Mouse (Mus musculus): ENCODE measurements around the gene Bcl11b. TPM values are rescaled to one million over a fixed set of nuclear protein-coding genes. Genes with fewer than 3 reads are reported as not detected.

Gene Bcl11b
- polyA plus RNA-seq, 1 experiment from 2014 or later: 21.6 TPM

GRCm38 (mm10) chr12:107928905-107929304, 74.5 kb downstream of the Bcl11b start:
- Histone ChIP-seq H3K9me3 (replicated peaks) (no peaks in the 10 kb centered on the region), H3K4me3 (replicated peaks) (no peak overlapping the region), H3K36me3 (no peaks in the 10 kb centered on the region), H3K27me3 (replicated peaks) (0 out of 2 replicates have a peak, but pooled peaks cover 3% of the 10 kb centered on the region), H3K4me2 (peak overlapping the region; percentile 56), H3K9ac (replicated peaks) (no peak overlapping the region), H3K27ac (replicated peaks) (peak overlapping the region; percentile 70), H3K4me1 (peaks cover 83% of the 10 kb centered on the region)
- ATAC-seq (ENCODE audit: low FRiP score): 0 out of 2 replicates have a peak, but pooled peaks have one; percentile 12
- 37% methylated on average over 7 of the region's 7 CpGs for WGBS

GRCm38 (mm10) chr12:107928464-107928901, 74.9 kb downstream of the Bcl11b start:
- Histone ChIP-seq H3K9ac (replicated peaks) (no peak overlapping the region), H3K36me3 (no peaks in the 10 kb centered on the region), H3K9me3 (replicated peaks) (no peaks in the 10 kb centered on the region), H3K27me3 (replicated peaks) (0 out of 2 replicates have a peak, but pooled peaks cover 3% of the 10 kb centered on the region), H3K4me1 (peaks cover 81% of the 10 kb centered on the region), H3K4me2 (peak overlapping the region; percentile 56), H3K27ac (replicated peaks) (peak overlapping the region; percentile 70), H3K4me3 (replicated peaks) (peak overlapping the region; percentile 19)
- peak; percentile 42; the same call in 1 of the 2 replicates for ATAC-seq (ENCODE audit: low FRiP score)
- 19% methylated on average over 15 of the region's 15 CpGs for WGBS

GRCm38 (mm10) chr12:107927961-107928431, 75.4 kb downstream of the Bcl11b start:
- Histone ChIP-seq H3K9ac (replicated peaks) (peak overlapping the region; percentile 5; the same call in 1 of the 2 replicates), H3K4me2 (peak overlapping the region; percentile 56), H3K4me1 (peaks cover 76% of the 10 kb centered on the region), H3K36me3 (no peaks in the 10 kb centered on the region), H3K9me3 (replicated peaks) (no peaks in the 10 kb centered on the region), H3K27me3 (replicated peaks) (0 out of 2 replicates have a peak, but pooled peaks cover 3% of the 10 kb centered on the region), H3K4me3 (replicated peaks) (peak overlapping the region; percentile 19), H3K27ac (replicated peaks) (peak overlapping the region; percentile 70)
- WGBS: 19% methylated on average over 10 of the region's 10 CpGs
- ATAC-seq (ENCODE audit: low FRiP score): peak; percentile 48

GRCm38 (mm10) chr12:107926074-107926855, 77.1 kb downstream of the Bcl11b start:
- Histone ChIP-seq H3K4me1 (peaks cover 62% of the 10 kb centered on the region), H3K27ac (replicated peaks) (no peak overlapping the region), H3K27me3 (replicated peaks) (0 out of 2 replicates have a peak, but pooled peaks cover 3% of the 10 kb centered on the region), H3K4me2 (no peak overlapping the region), H3K9ac (replicated peaks) (no peak overlapping the region), H3K4me3 (replicated peaks) (no peak overlapping the region), H3K9me3 (replicated peaks) (no peaks in the 10 kb centered on the region), H3K36me3 (no peaks in the 10 kb centered on the region)
- no peak for ATAC-seq (ENCODE audit: low FRiP score)
- 88% methylated on average over 22 of the region's 22 CpGs for WGBS

GRCm38 (mm10) chr12:107924696-107925095, 78.7 kb downstream of the Bcl11b start:
- no peak overlapping the region for H3K4me2 ChIP-seq
- no peaks in the 10 kb centered on the region for H3K9me3 ChIP-seq (replicated peaks)
- no peak for ATAC-seq (ENCODE audit: low FRiP score)
- 76% methylated on average over 4 of the region's 4 CpGs for WGBS
- H3K4me3 ChIP-seq (replicated peaks): no peak overlapping the region
- no peak overlapping the region for H3K9ac ChIP-seq (replicated peaks)
- peaks cover 56% of the 10 kb centered on the region for H3K4me1 ChIP-seq
- no peak overlapping the region for H3K27ac ChIP-seq (replicated peaks)
- no peaks in the 10 kb centered on the region for H3K36me3 ChIP-seq
- 0 out of 2 replicates have a peak, but pooled peaks cover 3% of the 10 kb centered on the region for H3K27me3 ChIP-seq (replicated peaks)

GRCm38 (mm10) chr12:107923963-107924362, 79.4 kb downstream of the Bcl11b start:
- ATAC-seq (ENCODE audit: low FRiP score): no peak
- Histone ChIP-seq H3K9me3 (replicated peaks) (no peaks in the 10 kb centered on the region), H3K4me3 (replicated peaks) (no peak overlapping the region), H3K4me2 (no peak overlapping the region), H3K27ac (replicated peaks) (no peak overlapping the region), H3K36me3 (no peaks in the 10 kb centered on the region), H3K4me1 (peaks cover 49% of the 10 kb centered on the region), H3K9ac (replicated peaks) (no peak overlapping the region), H3K27me3 (replicated peaks) (0 out of 2 replicates have a peak, but pooled peaks cover 3% of the 10 kb centered on the region)
- WGBS: 72% methylated on average over 3 of the region's 3 CpGs

- no peak overlapping the region for H3K4me2 ChIP-seq
- ATAC-seq (ENCODE audit: low FRiP score): no peak
- H3K36me3 ChIP-seq: no peaks in the 10 kb centered on the region
- no peak overlapping the region for H3K27ac ChIP-seq (replicated peaks)
- H3K4me1 ChIP-seq: peaks cover 31% of the 10 kb centered on the region
- H3K4me3 ChIP-seq (replicated peaks): no peak overlapping the region
- no peaks in the 10 kb centered on the region for H3K9me3 ChIP-seq (replicated peaks)
- WGBS: 94% methylated on average over 7 of the region's 7 CpGs
- H3K27me3 ChIP-seq (replicated peaks): 0 out of 2 replicates have a peak, but pooled peaks cover 3% of the 10 kb centered on the region
- H3K9ac ChIP-seq (replicated peaks): no peak overlapping the region
Observed at GRCm38 (mm10) chr12:107922180-107922579, 81.2 kb downstream of the Bcl11b start.

GRCm38 (mm10) chr12:107921566-107921965, 81.8 kb downstream of the Bcl11b start:
- ATAC-seq (ENCODE audit: low FRiP score): no peak
- H3K27ac ChIP-seq (replicated peaks): no peak overlapping the region
- no peak overlapping the region for H3K4me2 ChIP-seq
- H3K36me3 ChIP-seq: peaks cover 5% of the 10 kb centered on the region
- H3K9ac ChIP-seq (replicated peaks): no peak overlapping the region
- 0 out of 2 replicates have a peak, but pooled peaks cover 3% of the 10 kb centered on the region for H3K27me3 ChIP-seq (replicated peaks)
- H3K4me3 ChIP-seq (replicated peaks): no peak overlapping the region
- peaks cover 25% of the 10 kb centered on the region for H3K4me1 ChIP-seq
- H3K9me3 ChIP-seq (replicated peaks): no peaks in the 10 kb centered on the region
- whole genome bisulfite sequencing: 85% methylated on average over 7 of the region's 7 CpGs

GRCm38 (mm10) chr12:107921154-107921553, 82.2 kb downstream of the Bcl11b start:
- Histone ChIP-seq H3K4me3 (replicated peaks) (no peak overlapping the region), H3K9ac (replicated peaks) (no peak overlapping the region), H3K27me3 (replicated peaks) (0 out of 2 replicates have a peak, but pooled peaks cover 3% of the 10 kb centered on the region), H3K4me2 (no peak overlapping the region), H3K36me3 (peaks cover 9% of the 10 kb centered on the region), H3K4me1 (peaks cover 21% of the 10 kb centered on the region), H3K9me3 (replicated peaks) (no peaks in the 10 kb centered on the region), H3K27ac (replicated peaks) (no peak overlapping the region)
- 59% methylated on average over 6 of the region's 6 CpGs for WGBS
- ATAC-seq (ENCODE audit: low FRiP score): no peak

- H3K27ac ChIP-seq (replicated peaks): no peak overlapping the region
- peaks cover 13% of the 10 kb centered on the region for H3K36me3 ChIP-seq
- no peak overlapping the region for H3K4me2 ChIP-seq
- ATAC-seq (ENCODE audit: low FRiP score): no peak
- peaks cover 20% of the 10 kb centered on the region for H3K4me1 ChIP-seq
- H3K9me3 ChIP-seq (replicated peaks): no peaks in the 10 kb centered on the region
- no peak overlapping the region for H3K4me3 ChIP-seq (replicated peaks)
- 0 out of 2 replicates have a peak, but pooled peaks cover 3% of the 10 kb centered on the region for H3K27me3 ChIP-seq (replicated peaks)
- H3K9ac ChIP-seq (replicated peaks): no peak overlapping the region
- WGBS: 58% methylated on average over 13 of the region's 13 CpGs
Observed at GRCm38 (mm10) chr12:107920716-107921115, 82.7 kb downstream of the Bcl11b start.

GRCm38 (mm10) chr12:107920076-107920475, 83.3 kb downstream of the Bcl11b start:
- Histone ChIP-seq H3K4me1 (peaks cover 18% of the 10 kb centered on the region), H3K36me3 (peaks cover 18% of the 10 kb centered on the region), H3K9me3 (replicated peaks) (no peaks in the 10 kb centered on the region), H3K9ac (replicated peaks) (no peak overlapping the region), H3K27me3 (replicated peaks) (0 out of 2 replicates have a peak, but pooled peaks cover under 1% of the 10 kb centered on the region), H3K27ac (replicated peaks) (no peak overlapping the region), H3K4me3 (replicated peaks) (no peak overlapping the region), H3K4me2 (no peak overlapping the region)
- 96% methylated on average over 2 of the region's 2 CpGs for WGBS
- no peak for ATAC-seq (ENCODE audit: low FRiP score)

- Histone ChIP-seq H3K4me1 (peaks cover 10% of the 10 kb centered on the region), H3K4me3 (replicated peaks) (no peak overlapping the region), H3K9ac (replicated peaks) (no peak overlapping the region), H3K27ac (replicated peaks) (no peak overlapping the region), H3K27me3 (replicated peaks) (no peaks in the 10 kb centered on the region), H3K36me3 (peaks cover 18% of the 10 kb centered on the region), H3K9me3 (replicated peaks) (no peaks in the 10 kb centered on the region), H3K4me2 (no peak overlapping the region)
- 92% methylated on average over 6 of the region's 6 CpGs for WGBS
- ATAC-seq (ENCODE audit: low FRiP score): no peak
Observed at GRCm38 (mm10) chr12:107918779-107919178, 84.6 kb downstream of the Bcl11b start.
